Mouse (Mus musculus) layer of hippocampus, adult 11-12 months (tissue): ENCODE measurements around the gene Mpped1.

Source experiments
- DNase-seq: peaks from one replicate; pipeline ENCODE4 v3.0.0; 2022; ENCODE audit warnings: low spot score

The Mpped1 gene

GRCm38 (mm10) chr15:83884291-83884690 is 105.0 kb downstream of the Mpped1 start:
- DNase-seq: peak; percentile 43

GRCm38 (mm10) chr15:83892871-83893270 is 113.6 kb downstream of the Mpped1 start:
- no peak for DNase-seq

GRCm38 (mm10) chr15:83894261-83894660 is 115.0 kb downstream of the Mpped1 start:
- no peak for DNase-seq

GRCm38 (mm10) chr15:83896011-83896410 is 116.7 kb downstream of the Mpped1 start:
- no peak for DNase-seq

GRCm38 (mm10) chr15:83897286-83897685 is 118.0 kb downstream of the Mpped1 start:
- peak; percentile 72 for DNase-seq

GRCm38 (mm10) chr15:83906472-83906871 is 127.2 kb downstream of the Mpped1 start:
- DNase-seq: no peak
